Mouse (Mus musculus): ENCODE results near the gene Cd300lg. TPM values are rescaled to one million over a fixed set of nuclear protein-coding genes. Genes with fewer than 3 reads are reported as not detected.

Cd300lg gene
- polyA plus RNA-seq, 1 experiment = not detected

- no peak for TF ChIP-seq CTCF (IDR thresholded peaks at IDR 0.05; ENCODE audit: insufficient read depth, low read depth, low read length)
- no peak for TF ChIP-seq POLR2A (IDR thresholded peaks at IDR 0.05; ENCODE audit: insufficient read depth, low read depth, low read length)
- no peak overlapping the region for H3K27ac ChIP-seq (ENCODE audit: insufficient read depth, low read depth, low read length)
- H3K4me1 ChIP-seq (ENCODE audit: control insufficient read depth, insufficient read depth, low read length) = peaks cover 26% of the 10 kb centered on the region
- WGBS = 78% methylated on average over 5 of the region's 5 CpGs
- H3K4me3 ChIP-seq (ENCODE audit: insufficient read depth, low read depth, low read length) = no peak overlapping the region
Observed at GRCm38 (mm10) chr11:102021196-102021595, 20.1 kb upstream of the Cd300lg start.

- peak overlapping the region; percentile 8; the same call in 1 of the 2 replicates for H3K27ac ChIP-seq (ENCODE audit: insufficient read depth, low read depth, low read length)
- TF ChIP-seq CTCF (IDR thresholded peaks at IDR 0.05; ENCODE audit: insufficient read depth, low read depth, low read length) (no peak), POLR2A (IDR thresholded peaks at IDR 0.05; ENCODE audit: insufficient read depth, low read depth, low read length) (no peak)
- peak overlapping the region; percentile 6; the same call in 1 of the 2 replicates for H3K4me3 ChIP-seq (ENCODE audit: insufficient read depth, low read depth, low read length)
- H3K4me1 ChIP-seq (ENCODE audit: control insufficient read depth, insufficient read depth, low read length) = peaks cover 30% of the 10 kb centered on the region
- 60% methylated on average over 13 of the region's 13 CpGs for WGBS
Observed at GRCm38 (mm10) chr11:102023406-102023805, 17.9 kb upstream of the Cd300lg start.

GRCm38 (mm10) chr11:102024084-102024758 lies 17.1 kb upstream of the Cd300lg start:
- H3K4me3 ChIP-seq (ENCODE audit: insufficient read depth, low read depth, low read length) = no peak overlapping the region
- no peak for TF ChIP-seq CTCF (IDR thresholded peaks at IDR 0.05; ENCODE audit: insufficient read depth, low read depth, low read length)
- no peak for TF ChIP-seq POLR2A (IDR thresholded peaks at IDR 0.05; ENCODE audit: insufficient read depth, low read depth, low read length)
- peaks cover 28% of the 10 kb centered on the region for H3K4me1 ChIP-seq (ENCODE audit: control insufficient read depth, insufficient read depth, low read length)
- H3K27ac ChIP-seq (ENCODE audit: insufficient read depth, low read depth, low read length) = peak overlapping the region; percentile 8; the same call in 1 of the 2 replicates
- 60% methylated on average over 6 of the region's 6 CpGs for WGBS

- peaks cover 28% of the 10 kb centered on the region for H3K4me1 ChIP-seq (ENCODE audit: control insufficient read depth, insufficient read depth, low read length)
- 0 out of 2 replicates have a peak overlapping the region, but pooled peaks have one; percentile 8 for H3K27ac ChIP-seq (ENCODE audit: insufficient read depth, low read depth, low read length)
- no peak for TF ChIP-seq CTCF (IDR thresholded peaks at IDR 0.05; ENCODE audit: insufficient read depth, low read depth, low read length)
- TF ChIP-seq POLR2A (IDR thresholded peaks at IDR 0.05; ENCODE audit: insufficient read depth, low read depth, low read length) = no peak
- WGBS = 78% methylated on average over 4 of the region's 4 CpGs
- peak overlapping the region; percentile 73 for H3K4me3 ChIP-seq (ENCODE audit: insufficient read depth, low read depth, low read length)
Observed at GRCm38 (mm10) chr11:102024875-102025274, 16.4 kb upstream of the Cd300lg start.

- H3K4me1 ChIP-seq (ENCODE audit: control insufficient read depth, insufficient read depth, low read length) = peaks cover 28% of the 10 kb centered on the region
- no peak overlapping the region; the same call in 1 of the 2 replicates for H3K27ac ChIP-seq (ENCODE audit: insufficient read depth, low read depth, low read length)
- TF ChIP-seq CTCF (IDR thresholded peaks at IDR 0.05; ENCODE audit: insufficient read depth, low read depth, low read length) = no peak
- peak overlapping the region; percentile 73 for H3K4me3 ChIP-seq (ENCODE audit: insufficient read depth, low read depth, low read length)
- 56% methylated on average over 7 of the region's 7 CpGs for WGBS
Observed at GRCm38 (mm10) chr11:102025354-102025753, 16.0 kb upstream of the Cd300lg start.

- Histone ChIP-seq H3K4me1 (ENCODE audit: control insufficient read depth, insufficient read depth, low read length) (peaks cover 28% of the 10 kb centered on the region), H3K27ac (ENCODE audit: insufficient read depth, low read depth, low read length) (no peak overlapping the region; the same call in 1 of the 2 replicates), H3K4me3 (ENCODE audit: insufficient read depth, low read depth, low read length) (peak overlapping the region; percentile 73)
- TF ChIP-seq POLR2A (IDR thresholded peaks at IDR 0.05; ENCODE audit: insufficient read depth, low read depth, low read length) (no peak), CTCF (IDR thresholded peaks at IDR 0.05; ENCODE audit: insufficient read depth, low read depth, low read length) (no peak)
- 8% methylated on average over 23 of the region's 23 CpGs for WGBS
Observed at GRCm38 (mm10) chr11:102025991-102026660, 15.2 kb upstream of the Cd300lg start.

GRCm38 (mm10) chr11:102026694-102027360 lies 14.5 kb upstream of the Cd300lg start:
- Histone ChIP-seq H3K27ac (ENCODE audit: insufficient read depth, low read depth, low read length) (peak overlapping the region; percentile 42; the same call in 1 of the 2 replicates), H3K4me3 (ENCODE audit: insufficient read depth, low read depth, low read length) (peak overlapping the region; percentile 73), H3K4me1 (ENCODE audit: control insufficient read depth, insufficient read depth, low read length) (peaks cover 28% of the 10 kb centered on the region)
- TF ChIP-seq CTCF (IDR thresholded peaks at IDR 0.05; ENCODE audit: insufficient read depth, low read depth, low read length) (no peak), POLR2A (IDR thresholded peaks at IDR 0.05; ENCODE audit: insufficient read depth, low read depth, low read length) (peak; percentile 62; the same call in 1 of the 2 replicates)
- 1% methylated on average over 70 of the region's 73 CpGs for WGBS

GRCm38 (mm10) chr11:102027361-102028017 lies 13.8 kb upstream of the Cd300lg start:
- WGBS = 9% methylated on average over 12 of the region's 12 CpGs
- no peak for TF ChIP-seq POLR2A (IDR thresholded peaks at IDR 0.05; ENCODE audit: insufficient read depth, low read depth, low read length)
- TF ChIP-seq CTCF (IDR thresholded peaks at IDR 0.05; ENCODE audit: insufficient read depth, low read depth, low read length) = no peak
- H3K4me1 ChIP-seq (ENCODE audit: control insufficient read depth, insufficient read depth, low read length) = peaks cover 28% of the 10 kb centered on the region
- H3K4me3 ChIP-seq (ENCODE audit: insufficient read depth, low read depth, low read length) = peak overlapping the region; percentile 73
- peak overlapping the region; percentile 13 for H3K27ac ChIP-seq (ENCODE audit: insufficient read depth, low read depth, low read length)

Measured in olfactory bulb, adult 2 months (tissue).